Mouse (Mus musculus): ENCODE measurements around the gene Tbx3.
A peak's percentile ranks its signal among the peaks of the same experiment; 100 is the strongest.

GRCm38 (mm10) chr5:119660526-119661410 is 9.7 kb upstream of the Tbx3 start:
- TF ChIP-seq POLR2A (IDR thresholded peaks at IDR 0.05; ENCODE audit: insufficient read depth, low read length) (no peak), CTCF (IDR thresholded peaks at IDR 0.05; ENCODE audit: low read depth, low read length) (peak; percentile 55)

Data from ES-Bruce4 (cell line).